Mouse (Mus musculus) bone marrow macrophage, adult 2 months (primary cell): Measurements from ENCODE around the gene Gtf2h4. TPM values are rescaled to one million over a fixed set of nuclear protein-coding genes. Genes with fewer than 3 reads are reported as not detected.

Experiments
- H3K27ac ChIP-seq: 2 replicates; pipeline ENCODE4 v1.5.1; 2012; ENCODE audit warnings: low read depth, low read length; ENCODE audit not compliant: insufficient read depth
- H3K4me1 ChIP-seq: 2 replicates; pipeline ENCODE4 v1.6.1; 2012; ENCODE audit warnings: low read length; ENCODE audit not compliant: control insufficient read depth, insufficient read depth
- H3K4me3 ChIP-seq: 2 replicates; pipeline ENCODE4 v1.5.1; 2012; ENCODE audit warnings: mild to moderate bottlenecking, low read length, moderate library complexity; ENCODE audit not compliant: insufficient read depth
- CTCF ChIP-seq: IDR thresholded peaks from 2 replicates; pipeline ENCODE4 v1.5.1; 2012; ENCODE audit warnings: low read depth, mild to moderate bottlenecking, low read length, moderate library complexity
- POLR2A ChIP-seq: IDR thresholded peaks from 2 replicates; pipeline ENCODE4 v1.6.1; 2012; ENCODE audit warnings: mild to moderate bottlenecking, low read depth, low read length, borderline replicate concordance
- polyA plus RNA-seq: library from polyadenylated mRNA; stranded (reverse); fragments of >200 nt; gene quantifications from 2 replicates; pipeline ENCODE4 v1.2.4, GENCODE M21; 2012; ENCODE audit not compliant: missing spikeins, insufficient read depth, insufficient read length

The Gtf2h4 gene
- polyA plus RNA-seq, 1 experiment = 12.2 TPM

- no peak within 1 kb of the TSS for H3K27ac ChIP-seq
- no peak within 1 kb of the TSS for H3K4me3 ChIP-seq
- H3K4me1 ChIP-seq = no peaks in the 10 kb centered on the region
- TF ChIP-seq POLR2A = no peak
- TF ChIP-seq CTCF = no peak
Observed at GRCm38 (mm10) chr17:35704621-35705464, 31.3 kb upstream of the Gtf2h4 start, which contains the start of gene Ddr1. Ddr1 (minus strand) TSS chr17:35704621.

GRCm38 (mm10) chr17:35703751-35704271, 30.3 kb upstream of the Gtf2h4 start:
- Histone ChIP-seq H3K27ac (no peak overlapping the region), H3K4me1 (no peaks in the 10 kb centered on the region), H3K4me3 (no peak overlapping the region)
- TF ChIP-seq POLR2A = no peak
- no peak for TF ChIP-seq CTCF

GRCm38 (mm10) chr17:35703065-35703464, 29.5 kb upstream of the Gtf2h4 start:
- no peak for TF ChIP-seq CTCF
- TF ChIP-seq POLR2A = no peak
- Histone ChIP-seq H3K4me3 (no peak overlapping the region), H3K27ac (no peak overlapping the region), H3K4me1 (no peaks in the 10 kb centered on the region)

DNA sequence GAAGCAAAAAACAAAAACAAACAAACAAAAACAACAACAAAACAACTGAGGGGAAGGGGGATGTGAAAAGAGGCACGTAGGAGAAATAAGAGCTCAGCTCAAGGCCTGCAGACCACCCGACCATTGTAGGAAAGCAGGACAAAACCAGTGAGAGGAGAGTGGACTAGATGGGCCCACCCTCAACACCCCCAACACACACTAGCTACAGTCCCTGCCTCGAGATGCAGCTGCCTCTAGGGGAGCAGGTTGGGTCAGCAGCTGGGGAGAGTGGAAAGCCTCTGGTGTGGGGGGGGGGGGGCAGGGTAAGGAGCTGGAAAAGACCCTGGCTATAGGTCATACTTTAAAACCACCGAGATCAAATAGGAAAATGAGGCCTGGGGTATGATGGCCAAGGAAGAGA, 29.1 kb upstream of the Gtf2h4 start:
- Histone ChIP-seq H3K4me3 (no peak overlapping the region), H3K27ac (no peak overlapping the region), H3K4me1 (no peaks in the 10 kb centered on the region)
- no peak for TF ChIP-seq CTCF
- no peak for TF ChIP-seq POLR2A

DNA sequence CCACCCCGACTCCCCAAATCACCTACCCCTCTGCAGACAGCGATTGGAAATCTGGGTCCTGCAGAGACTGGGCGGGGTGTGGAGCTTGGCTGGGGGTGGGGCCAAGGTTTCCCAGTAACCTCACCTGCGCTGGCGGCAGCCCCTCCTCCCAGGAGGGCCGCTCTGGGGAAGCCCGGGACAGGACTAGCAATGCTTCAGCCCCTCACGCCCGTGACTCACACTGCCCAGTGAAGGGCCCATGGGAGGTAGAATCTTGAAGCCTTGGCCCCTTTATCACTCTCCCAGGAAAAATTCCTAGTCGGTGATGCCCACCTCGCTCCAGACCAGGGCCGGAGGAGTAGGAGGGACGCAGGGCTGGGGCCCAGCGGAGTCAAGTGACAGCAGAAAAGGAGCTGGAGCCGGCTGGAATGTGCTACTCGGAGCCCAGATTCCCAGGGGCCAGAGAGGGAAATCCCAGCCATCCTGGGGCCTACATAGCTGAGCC, 28.5 kb upstream of the Gtf2h4 start:
- Histone ChIP-seq H3K27ac (no peak overlapping the region), H3K4me1 (no peaks in the 10 kb centered on the region), H3K4me3 (no peak overlapping the region)
- no peak for TF ChIP-seq CTCF
- no peak for TF ChIP-seq POLR2A

DNA sequence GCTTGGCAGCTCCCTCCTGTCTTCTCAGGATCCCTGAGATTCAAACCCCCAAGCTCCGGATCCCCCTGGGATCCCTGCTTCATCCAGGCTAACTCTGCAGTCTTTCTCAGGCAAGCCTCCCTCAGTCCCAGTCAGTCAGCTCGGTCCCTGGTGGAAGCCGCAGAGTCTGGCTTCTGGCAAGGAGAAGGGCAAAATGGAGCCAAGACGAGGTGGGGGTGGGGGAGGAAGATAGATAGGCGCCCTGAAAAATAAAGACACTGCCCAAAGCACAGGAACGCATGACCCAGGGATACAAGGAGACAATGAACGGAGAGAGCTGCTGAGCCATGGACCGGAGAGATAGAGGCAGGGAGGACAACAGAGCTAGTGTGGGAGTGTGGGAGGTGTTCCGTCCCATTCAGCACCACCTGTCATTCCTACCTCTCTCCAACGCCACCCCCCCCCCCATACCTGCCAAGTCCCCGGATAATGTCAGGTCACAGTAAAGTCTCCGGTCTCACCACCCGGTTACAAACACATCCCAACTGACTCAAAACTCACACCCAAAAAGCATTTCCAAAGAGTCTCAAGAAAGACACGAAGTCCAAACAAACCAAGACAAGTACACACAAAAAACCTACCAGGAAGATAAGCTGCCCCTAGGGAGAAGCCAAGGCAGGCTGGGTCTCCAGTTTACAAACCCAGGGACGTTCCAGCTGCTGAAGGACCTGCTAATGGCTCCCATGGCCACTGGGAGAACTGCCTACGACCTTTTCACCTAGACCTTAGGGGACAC, 27.9 kb upstream of the Gtf2h4 start:
- no peaks in the 10 kb centered on the region for H3K4me1 ChIP-seq
- no peak for TF ChIP-seq POLR2A
- TF ChIP-seq CTCF = no peak
- H3K27ac ChIP-seq = no peak overlapping the region
- H3K4me3 ChIP-seq = no peak overlapping the region

DNA sequence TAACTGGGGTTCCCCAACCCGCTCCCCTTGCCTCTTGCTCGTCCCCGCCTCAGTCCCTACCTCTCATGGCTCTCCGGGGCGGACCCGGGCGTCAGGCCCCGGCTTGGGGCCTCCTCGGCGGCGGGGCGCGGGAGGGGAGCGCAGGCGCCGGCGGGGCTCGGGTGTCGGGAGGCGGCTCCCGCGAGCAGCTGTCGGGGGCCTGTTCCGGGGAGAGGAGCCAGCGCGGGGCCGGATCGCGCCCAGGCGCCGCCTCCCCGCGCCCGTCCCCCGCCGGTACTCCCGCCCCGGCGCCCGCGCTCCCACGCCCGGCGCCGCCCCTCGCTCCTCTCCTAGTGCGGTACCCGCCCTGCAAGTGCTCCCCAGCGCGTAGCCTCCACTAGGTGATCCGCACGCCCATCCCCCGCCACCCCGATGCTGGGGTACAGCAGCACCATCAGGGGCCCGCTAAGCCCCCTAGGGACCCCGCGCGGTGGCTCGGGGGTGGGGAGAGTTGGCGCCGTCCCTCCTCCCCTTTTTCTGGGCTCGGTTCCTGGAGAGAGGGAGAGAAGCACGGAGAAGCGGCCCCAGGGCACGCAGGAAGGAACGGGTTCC, 26.9 kb upstream of the Gtf2h4 start:
- Histone ChIP-seq H3K4me1 (no peaks in the 10 kb centered on the region), H3K27ac (no peak overlapping the region), H3K4me3 (peak overlapping the region; percentile 24)
- TF ChIP-seq CTCF = no peak
- TF ChIP-seq POLR2A = no peak

DNA sequence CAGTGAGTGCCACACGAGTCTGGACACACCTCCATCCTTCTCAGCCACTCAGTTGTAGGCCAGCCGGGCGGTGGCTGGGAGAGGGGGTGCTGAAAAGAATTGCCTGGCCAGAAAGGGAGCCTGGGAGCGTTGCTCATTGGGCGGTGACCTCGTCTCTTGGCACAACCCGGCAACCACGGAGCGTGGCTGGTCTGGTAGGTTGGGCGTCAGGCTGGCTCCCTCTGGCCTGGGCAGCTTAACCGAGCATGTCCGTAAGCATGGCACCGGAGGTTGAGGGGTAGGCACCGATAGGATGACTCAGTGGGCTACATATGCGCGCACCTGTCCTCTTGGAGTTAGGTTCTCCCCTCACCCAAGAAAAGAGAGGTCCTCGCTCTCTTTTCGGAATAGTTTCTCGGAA, 26.4 kb upstream of the Gtf2h4 start:
- no peak for TF ChIP-seq POLR2A
- TF ChIP-seq CTCF = no peak
- Histone ChIP-seq H3K4me1 (no peaks in the 10 kb centered on the region), H3K4me3 (peak overlapping the region; percentile 24; the same call in 1 of the 2 replicates), H3K27ac (no peak overlapping the region)

DNA sequence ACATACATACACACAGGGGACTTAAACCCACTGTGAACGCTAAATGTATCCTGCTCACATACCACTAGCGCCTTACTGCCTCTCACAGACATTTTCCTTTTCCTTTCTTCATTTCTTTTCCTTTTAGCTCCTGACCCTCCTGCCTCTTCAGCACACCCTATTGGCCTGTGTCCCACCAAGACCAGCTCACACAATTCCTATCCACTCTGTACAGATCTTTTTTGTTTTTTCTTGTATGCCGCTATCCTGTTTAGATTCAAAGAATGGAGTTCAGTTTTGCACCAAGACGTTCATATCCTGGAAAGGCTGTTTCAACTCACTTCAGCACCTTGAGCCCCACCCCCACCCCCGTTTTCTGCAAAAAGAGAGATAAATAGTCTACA, 25.0 kb upstream of the Gtf2h4 start:
- Histone ChIP-seq H3K27ac (no peak overlapping the region), H3K4me3 (no peak overlapping the region), H3K4me1 (no peaks in the 10 kb centered on the region)
- TF ChIP-seq CTCF (no peak), POLR2A (no peak)
